Mouse (Mus musculus) heart, postnatal 0 days (tissue): Measurements from ENCODE around the gene Macf1.

Experiments
- CTCF ChIP-seq: IDR thresholded peaks from 2 replicates; pipeline ENCODE4 v1.5.1; 2016; ENCODE audit warnings: antibody characterized with exemption, control low read depth, low read depth
- EP300 ChIP-seq: IDR thresholded peaks from 2 replicates; pipeline ENCODE4 v1.6.1; 2016; ENCODE audit warnings: antibody characterized with exemption, low read depth

DNA sequence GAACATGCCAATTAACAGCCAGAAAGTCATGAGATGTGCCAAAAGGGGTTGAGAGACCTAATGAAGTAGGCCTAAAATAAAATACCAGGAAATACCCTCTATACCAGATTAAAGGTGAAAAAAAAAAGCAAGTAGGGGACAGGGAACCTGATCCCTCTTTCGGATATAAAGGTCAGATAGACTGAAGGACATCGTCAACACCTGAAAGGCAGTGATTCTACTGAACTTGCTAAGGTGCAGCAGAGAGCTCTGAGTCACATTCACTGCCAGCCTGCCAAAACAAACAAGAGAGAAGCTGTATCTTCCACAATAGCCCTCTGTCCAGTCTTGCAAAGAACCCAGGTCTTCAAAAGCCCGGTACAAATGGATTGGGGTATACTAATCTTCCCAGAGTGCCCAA lies 32.0 kb downstream of the Macf1 start:
- TF ChIP-seq CTCF (no peak), EP300 (no peak)
